Mouse (Mus musculus) granulocyte monocyte progenitor cell, adult 5-6 weeks (primary cell): ENCODE measurements around the gene Ddx31. TPM values are rescaled to one million over a fixed set of nuclear protein-coding genes. Genes with fewer than 3 reads are reported as not detected.
A peak's percentile ranks its signal among the peaks of the same experiment; 100 is the strongest.

ENCODE experiments used
- ATAC-seq: replicated peaks from 2 replicates; pipeline ENCODE4 v1.8.0; 2016; ENCODE audit warnings: mild to moderate bottlenecking, moderate TSS enrichment, inconsistent platforms; ENCODE audit not compliant: poor library complexity, severe bottlenecking
- total RNA-seq, 2 experiments: library from RNA; stranded (forward) in 1 of 2; stranded (reverse) in 1 of 2; fragments of 200-712, 200-1000 nt in 1 of 2; fragments of >200 nt in 1 of 2; fragmentation: Nextera tagmentation in 1 of 2; gene quantifications; 2 replicates each; pipeline ENCODE4 v1.2.3; 2014 to 2017

Ddx31 gene
- total RNA-seq, 2 experiments from 2014 or later: 6.5 to 14.5 TPM

DNA sequence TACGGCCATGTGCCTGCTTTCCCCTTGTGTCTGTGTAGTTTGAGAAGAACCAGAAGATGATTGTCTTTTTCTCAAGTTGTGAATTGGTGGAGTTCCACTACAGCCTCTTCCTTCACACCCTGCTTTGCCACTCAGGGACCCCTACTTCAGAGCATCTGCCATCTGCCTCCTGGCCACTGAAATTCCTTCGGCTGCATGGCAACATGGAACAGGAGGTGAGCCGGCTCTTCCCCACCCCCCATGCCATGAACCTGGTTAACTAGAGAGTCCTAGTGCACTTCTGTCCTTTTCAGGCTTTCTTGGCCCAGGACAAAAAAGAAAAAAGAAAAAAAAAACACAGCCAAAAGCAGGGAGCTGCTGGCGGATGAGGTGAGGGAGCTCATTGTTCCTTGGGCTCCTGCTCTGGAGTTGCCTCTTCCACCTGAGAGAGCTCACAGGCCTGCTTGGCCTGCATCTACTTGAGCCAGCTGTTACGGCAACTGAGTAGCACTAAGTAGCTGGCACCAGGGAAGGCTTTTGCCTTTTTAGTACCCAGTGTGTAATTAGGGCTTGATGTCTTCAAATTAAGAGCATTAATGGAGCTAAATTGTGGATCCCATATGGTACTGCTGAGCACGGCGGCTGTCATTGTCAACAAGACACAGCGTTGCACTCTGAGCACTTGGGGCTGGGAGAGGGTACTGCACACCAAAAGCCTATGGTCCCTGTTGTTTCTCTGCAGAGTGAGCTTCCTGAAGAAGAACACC is 20.6 kb downstream of the Ddx31 start:
- ATAC-seq: no peak

- ATAC-seq: no peak
Observed at GRCm38 (mm10) chr2:28863857-28864256, 23.7 kb downstream of the Ddx31 start.

DNA sequence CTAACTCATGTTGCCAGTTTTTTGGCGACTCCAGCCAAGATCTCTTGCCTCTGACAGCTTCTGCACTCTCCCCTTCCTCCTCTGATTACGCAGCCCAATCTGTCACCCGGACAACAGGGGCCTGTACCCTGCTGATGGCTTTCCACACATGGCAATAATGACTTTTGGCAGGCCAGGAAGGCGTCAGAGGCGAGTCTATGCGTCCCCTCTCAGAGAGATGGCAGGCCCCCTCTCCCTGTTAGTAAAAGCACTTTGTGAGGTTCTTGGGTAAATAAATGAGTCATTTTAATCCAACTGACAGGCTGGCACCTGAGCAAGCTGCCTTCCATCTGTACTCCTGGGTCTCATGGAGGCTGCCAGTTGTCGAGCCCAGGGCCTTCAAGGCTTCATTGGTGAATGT is 27.3 kb downstream of the Ddx31 start:
- no peak for ATAC-seq

DNA sequence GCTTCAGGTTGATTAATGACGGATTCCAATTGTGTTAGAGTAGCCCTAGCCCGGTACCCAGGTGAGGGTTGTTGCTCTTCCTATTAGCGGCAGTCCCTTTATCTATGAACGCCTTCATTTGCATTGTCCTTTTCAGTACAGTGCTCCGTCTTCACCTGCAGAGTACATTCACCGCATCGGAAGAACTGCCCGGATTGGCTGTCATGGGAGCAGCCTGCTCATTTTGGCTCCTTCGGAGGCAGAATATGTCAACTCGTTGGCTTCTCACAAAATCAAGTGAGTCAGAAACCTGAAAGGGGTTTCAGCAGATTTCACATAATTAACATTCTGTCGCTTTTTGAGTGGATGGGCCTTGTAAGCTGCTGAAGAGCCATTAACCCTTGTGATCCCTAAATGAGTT is 35.3 kb downstream of the Ddx31 start:
- ATAC-seq: no peak

GRCm38 (mm10) chr2:28881275-28881674 is 41.1 kb downstream of the Ddx31 start:
- no peak for ATAC-seq

GRCm38 (mm10) chr2:28882047-28882446 is 41.8 kb downstream of the Ddx31 start:
- ATAC-seq: no peak

DNA sequence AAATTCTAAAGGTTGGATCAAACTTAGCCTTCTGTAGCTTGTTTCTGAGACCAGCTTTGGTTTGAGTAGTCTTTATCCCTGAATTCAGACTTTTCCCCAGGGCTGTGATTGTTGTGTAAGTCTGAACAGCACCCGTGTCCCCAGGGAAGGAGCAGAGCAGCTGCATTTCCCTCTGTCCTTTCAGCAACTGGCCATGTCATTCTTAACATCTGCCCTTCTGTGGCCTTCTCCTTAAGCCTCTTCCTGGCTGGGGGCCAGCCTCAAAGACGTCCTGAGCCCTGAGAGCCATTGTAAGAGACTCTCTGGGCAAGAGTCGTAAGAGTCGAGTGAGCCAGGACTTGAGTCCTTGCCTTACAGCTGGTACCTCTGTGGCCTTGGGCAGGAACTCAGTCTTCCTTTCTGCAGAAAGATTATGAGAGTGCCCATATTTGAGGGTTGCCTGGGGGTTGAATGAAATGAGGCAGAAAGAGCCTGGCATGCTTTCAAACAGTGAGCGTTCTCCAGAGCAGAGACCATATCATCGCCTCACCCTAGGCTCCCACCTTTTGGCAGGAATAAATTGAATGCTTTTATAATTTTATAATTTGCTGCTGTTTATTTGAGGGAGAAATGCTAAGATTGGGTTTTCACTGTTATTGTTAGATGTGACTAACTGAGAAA is 42.8 kb downstream of the Ddx31 start:
- no peak for ATAC-seq

GRCm38 (mm10) chr2:28884914-28885313 is 44.7 kb downstream of the Ddx31 start:
- ATAC-seq: no peak

DNA sequence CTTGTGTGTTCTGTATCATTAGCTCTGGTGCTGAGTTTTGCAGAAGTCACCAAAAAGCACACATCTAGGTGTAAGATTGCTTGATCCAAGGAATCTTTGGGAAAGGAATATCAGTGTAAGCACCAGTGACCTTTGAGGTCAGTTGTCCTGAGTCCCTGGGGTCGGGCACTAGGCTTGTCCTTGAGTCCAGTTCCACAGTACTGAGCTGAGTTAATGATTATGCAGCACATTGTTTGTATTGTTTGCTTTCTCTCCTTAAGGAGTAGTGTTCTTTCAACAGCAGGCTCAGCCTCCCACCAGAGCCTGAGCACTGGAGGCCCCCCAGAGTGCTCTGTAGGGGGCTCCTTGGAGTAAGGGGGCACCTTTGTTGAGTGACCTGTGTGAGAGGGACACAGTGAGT is 52.6 kb downstream of the Ddx31 start:
- ATAC-seq: no peak

DNA sequence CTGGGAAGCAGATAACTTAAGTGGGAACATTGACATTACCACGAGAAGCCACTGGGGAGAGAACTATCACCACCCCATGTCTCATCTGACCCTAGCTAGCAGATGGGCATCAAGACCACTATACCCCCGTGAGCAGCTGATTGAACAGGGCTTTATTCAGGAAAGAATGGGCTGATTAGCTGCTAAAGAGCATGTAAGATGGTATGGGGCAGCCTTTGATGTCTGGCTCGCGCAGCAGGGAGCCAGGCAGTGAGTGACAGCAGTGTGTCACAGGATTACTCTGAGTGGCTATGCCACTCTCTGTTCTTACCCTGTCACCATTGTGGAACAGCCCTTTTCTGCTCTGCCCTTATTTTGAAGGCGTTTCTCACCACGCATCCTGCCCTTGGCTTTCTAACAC is 53.3 kb downstream of the Ddx31 start:
- no peak for ATAC-seq

GRCm38 (mm10) chr2:28895876-28896275 is 55.7 kb downstream of the Ddx31 start:
- ATAC-seq: no peak

DNA sequence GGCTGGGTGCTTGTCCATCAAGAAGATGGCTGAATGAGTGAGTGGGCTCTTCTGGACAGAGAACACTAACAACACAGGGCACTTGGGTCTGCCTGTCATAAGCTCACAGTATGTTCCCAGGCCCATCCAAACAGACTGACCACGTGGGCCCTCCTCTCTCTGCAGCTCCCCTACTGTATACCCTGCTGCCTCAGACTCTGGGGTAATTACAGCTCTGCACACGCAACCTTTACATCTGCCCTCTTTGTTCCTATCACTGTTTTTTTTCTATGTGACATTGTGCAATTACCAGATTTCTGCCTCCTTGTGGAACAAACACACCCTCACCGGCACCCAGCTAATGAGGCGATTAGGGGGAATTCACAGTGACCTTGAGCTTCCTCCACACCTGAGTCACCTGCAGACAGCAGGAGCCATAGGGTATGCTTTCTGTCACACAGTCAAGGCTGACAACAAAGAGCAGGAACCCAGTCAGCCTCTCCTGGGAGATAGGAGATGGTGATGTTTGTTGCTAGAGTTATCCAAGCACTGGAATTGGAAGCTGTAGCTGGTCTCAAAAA is 57.2 kb downstream of the Ddx31 start:
- no peak for ATAC-seq

DNA sequence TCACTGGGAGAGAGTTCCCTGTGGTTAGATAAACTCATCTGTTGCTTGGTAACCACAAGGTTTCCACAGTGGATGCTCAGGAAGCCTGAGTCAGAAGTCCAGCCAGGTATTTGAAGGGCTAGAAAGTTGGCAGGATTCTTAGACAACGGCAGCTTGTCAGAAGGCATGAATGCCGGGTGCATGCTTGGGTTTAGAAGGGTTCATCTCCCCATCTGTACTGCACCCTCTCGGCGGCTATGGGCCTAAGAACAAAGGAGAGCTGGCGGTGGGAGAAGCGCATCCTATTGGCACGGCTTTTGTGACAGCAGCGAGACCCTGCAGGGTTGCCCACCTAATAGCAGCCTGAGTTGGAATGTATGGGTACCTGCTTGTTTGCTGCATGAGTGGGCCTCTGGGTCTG is 62.1 kb downstream of the Ddx31 start:
- no peak for ATAC-seq

GRCm38 (mm10) chr2:28903871-28904270 is 63.7 kb downstream of the Ddx31 start:
- no peak for ATAC-seq

DNA sequence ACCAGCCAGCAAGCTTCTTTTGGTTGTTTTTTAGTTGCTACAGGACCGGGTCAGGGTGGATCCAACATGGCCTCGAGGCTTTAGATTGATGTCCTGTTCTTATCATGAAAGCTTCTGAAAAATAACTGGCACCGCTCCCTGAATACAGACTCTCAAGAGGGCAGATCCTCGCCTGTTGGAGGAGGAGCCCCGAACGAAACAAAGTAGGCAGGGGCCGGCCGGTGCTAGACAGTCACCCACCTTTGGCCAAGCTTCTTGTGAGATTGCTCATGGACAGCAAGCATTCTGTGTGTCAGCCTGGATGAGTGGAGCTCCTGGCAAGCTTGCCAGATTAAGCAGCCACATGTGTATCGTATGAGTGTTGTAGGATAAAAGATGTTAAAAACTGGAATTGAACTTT is 64.6 kb downstream of the Ddx31 start:
- no peak for ATAC-seq

DNA sequence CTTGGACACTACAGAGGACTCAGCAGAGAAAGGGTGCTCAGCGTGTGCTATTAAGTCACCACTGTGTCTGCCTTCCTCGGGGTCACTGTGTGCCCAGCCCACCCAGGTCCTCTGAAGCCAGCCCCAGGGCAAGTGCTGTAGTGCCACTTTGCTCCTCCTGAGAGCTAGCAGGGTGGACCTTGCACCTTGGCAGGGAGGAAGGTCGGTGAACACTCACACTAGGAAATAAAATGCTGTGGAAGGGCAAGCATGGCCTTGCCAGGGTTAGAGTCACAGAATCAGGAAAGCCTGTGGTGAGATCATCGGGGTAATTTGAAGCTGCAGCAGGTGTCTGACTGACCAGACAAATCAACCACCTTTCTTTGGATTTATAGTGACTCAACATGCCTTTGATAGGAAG is 65.4 kb downstream of the Ddx31 start:
- no peak for ATAC-seq

GRCm38 (mm10) chr2:28907691-28908388 is 67.6 kb downstream of the Ddx31 start:
- no peak for ATAC-seq

DNA sequence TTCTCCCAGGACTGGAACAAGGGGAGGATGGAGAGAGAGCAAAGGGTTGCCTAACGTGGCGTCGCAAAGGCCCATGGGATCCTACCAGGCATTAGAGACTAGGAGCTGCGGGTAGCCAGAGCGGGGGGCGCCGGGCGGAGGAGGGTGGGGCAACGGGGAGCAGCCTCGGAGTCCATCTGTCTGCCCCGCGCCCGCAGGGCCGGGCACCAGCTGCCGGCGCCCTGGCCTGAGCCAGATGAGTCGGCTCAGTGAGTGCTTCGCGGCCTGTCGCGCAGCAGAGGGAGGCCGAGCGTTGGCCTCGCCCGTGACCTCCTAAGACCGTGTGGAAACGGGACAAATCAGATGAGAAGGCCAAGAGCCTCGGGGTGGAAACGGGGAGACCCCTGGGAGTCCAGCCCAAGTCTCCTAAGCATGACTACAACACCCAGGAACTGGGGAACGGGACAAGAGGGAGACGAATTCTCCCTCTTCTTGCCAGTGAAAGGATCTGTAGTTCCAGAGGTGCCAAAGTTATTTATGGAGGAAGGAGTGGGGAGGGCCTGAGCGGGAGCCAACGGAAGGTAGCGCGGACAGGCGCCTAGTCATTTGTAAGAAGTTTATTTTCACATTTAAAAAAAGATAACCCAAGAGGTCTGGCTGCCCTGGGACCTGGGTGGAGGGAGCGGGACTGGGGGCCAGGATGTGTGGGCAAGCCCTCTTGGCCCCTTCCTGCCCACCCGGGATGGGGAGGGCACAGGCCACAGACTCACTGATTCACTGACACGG is 68.4 kb downstream of the Ddx31 start:
- ATAC-seq: peak; percentile 30; the same call in 1 of the 2 replicates

DNA sequence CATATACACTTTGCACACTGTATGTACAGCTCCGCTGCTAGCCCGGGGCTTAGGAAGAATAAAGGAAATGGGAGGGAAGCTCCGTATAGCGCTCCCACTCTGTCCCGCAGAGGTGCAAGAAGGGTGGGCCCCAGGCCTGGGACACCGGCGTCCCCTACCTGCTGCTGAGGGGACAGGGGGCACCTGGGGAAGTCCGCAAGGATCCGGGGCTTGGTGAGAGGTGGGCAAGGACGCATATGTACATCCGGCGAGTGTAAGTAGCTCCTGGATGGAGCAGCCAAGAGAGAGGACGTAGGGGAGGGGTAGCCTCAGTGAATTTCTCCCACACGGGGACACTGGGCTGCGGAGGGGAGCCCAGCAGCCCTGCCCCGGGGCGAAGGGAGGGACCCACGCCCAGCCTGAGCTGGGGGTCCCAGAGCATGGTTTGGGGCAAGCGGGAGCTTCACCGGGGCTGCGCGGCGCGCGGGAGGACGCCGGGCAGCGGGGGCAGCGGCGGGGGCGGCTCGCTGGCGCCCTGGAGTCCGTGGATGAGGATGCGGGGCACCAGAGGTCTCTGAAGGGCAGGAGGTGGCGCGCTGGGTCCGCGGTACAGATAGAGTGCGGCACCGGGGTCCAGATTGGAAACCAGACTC is 69.1 kb downstream of the Ddx31 start:
- ATAC-seq: no peak
